Mouse (Mus musculus) activated CD4-positive, CD25-positive, alpha-beta regulatory T cell, adult 9 weeks (primary cell): ENCODE data around the gene Ccl7. TPM values are rescaled to one million over a fixed set of nuclear protein-coding genes. Genes with fewer than 3 reads are reported as not detected.

Experiments used
- polyA plus RNA-seq: library from polyadenylated mRNA; unstranded; fragments of 100-300 nt; shearing (Covaris generic); gene quantifications from one replicate; pipeline ENCODE4 v1.2.1, GENCODE M21; 2017

The Ccl7 gene
- polyA plus RNA-seq = not detected

GRCm38 (mm10) chr11:82045471-82045870 is at the start of gene Ccl7:
TSS of gene Ccl7 (plus strand) at chr11:82045712.

GRCm38 (mm10) chr11:82035356-82035755 is 10.2 kb upstream of the Ccl7 start, which contains the start of gene Ccl2:
TSS of gene Ccl2 (plus strand) at chr11:82035571.

GRCm38 (mm10) chr11:82038535-82038934 is 7.0 kb upstream of the Ccl7 start, which contains the start of gene Gm17268:
TSS of gene Gm17268 (minus strand) at chr11:82038562.

GRCm38 (mm10) chr11:82057646-82058045 is 12.1 kb downstream of the Ccl7 start, which contains the start of gene Ccl11:
TSS of gene Ccl11 (plus strand) at chr11:82057823.

Other genes with a start within 250 kb of the Ccl7 start
- gene 5530401A14Rik, start 185.0 kb upstream of the Ccl7 start, polyA plus RNA-seq = not detected
- not detected for gene Asic2, start 77.3 kb upstream of the Ccl7 start, polyA plus RNA-seq
- not detected for gene Ccl2, start 10.1 kb upstream of the Ccl7 start, polyA plus RNA-seq
- not detected for gene Gm17268, start 7.2 kb upstream of the Ccl7 start, polyA plus RNA-seq
- gene Ccl11, start 12.1 kb downstream of the Ccl7 start, polyA plus RNA-seq = not detected
- gene Ccl12, start 56.1 kb downstream of the Ccl7 start, polyA plus RNA-seq = not detected
- gene Ccl8, start 69.5 kb downstream of the Ccl7 start, polyA plus RNA-seq = not detected